Mouse (Mus musculus) inflammation-experienced regulatory T-cells, adult 6 months (primary cell): Measurements from ENCODE around the gene Slc2a9. TPM values are rescaled to one million over a fixed set of nuclear protein-coding genes. Genes with fewer than 3 reads are reported as not detected.

ENCODE experiments used
- ATAC-seq: one replicate; pipeline ENCODE4 v1.8.0; 2017
- polyA plus RNA-seq, 3 experiments: library from polyadenylated mRNA; unstranded; fragments of 100-300 nt; shearing (Covaris generic); gene quantifications; one replicate each; pipeline ENCODE4 v1.2.1; 2017

Gene Slc2a9
- 10 to 100 TPM in 1 of 3 experiments, 1 to 10 TPM in 2; 7.6 to 10.5 (median 8.7) TPM for polyA plus RNA-seq

DNA sequence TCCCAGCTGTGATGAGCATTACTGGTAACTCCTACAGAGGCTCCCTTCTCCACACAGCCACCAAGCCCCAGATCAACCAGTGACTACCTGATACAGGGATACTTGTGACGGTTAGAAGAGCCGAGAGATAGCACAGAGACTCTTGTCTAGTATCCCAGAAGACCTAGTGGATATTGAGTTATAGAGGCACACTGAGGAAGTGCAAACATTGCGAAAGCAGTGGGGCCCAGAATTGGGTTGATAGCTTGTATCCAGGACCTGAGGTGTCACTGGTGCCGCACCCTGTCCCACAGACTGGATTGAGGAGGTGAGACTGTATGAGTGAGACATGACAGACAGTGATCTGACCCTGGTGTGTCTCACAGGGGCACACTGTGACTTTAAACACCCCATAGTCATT, at the start of gene Slc2a9:
Slc2a9 (minus strand) TSS at position 152 of the 400 bp plus-strand sequence.
- no peak for ATAC-seq

DNA sequence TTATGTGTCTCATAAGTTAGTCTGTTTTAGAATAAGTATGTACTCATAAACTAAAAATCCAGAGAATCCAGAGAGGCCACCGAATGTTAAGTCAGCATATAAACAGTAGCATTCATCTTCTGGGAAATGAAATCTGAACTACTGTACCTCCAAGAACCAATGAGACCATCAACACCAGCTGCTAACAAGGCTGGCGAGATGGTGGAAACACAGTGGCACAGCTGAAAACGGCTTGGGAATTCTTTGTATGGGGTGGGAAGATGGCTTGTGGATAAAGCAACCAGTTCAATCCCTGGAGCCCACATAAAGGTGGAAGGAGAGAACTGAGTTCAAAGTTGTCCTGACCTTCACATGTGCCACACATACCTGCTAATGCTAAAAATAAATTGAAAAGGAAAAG, 49.7 kb upstream of the Slc2a9 start:
- no peak for ATAC-seq

DNA sequence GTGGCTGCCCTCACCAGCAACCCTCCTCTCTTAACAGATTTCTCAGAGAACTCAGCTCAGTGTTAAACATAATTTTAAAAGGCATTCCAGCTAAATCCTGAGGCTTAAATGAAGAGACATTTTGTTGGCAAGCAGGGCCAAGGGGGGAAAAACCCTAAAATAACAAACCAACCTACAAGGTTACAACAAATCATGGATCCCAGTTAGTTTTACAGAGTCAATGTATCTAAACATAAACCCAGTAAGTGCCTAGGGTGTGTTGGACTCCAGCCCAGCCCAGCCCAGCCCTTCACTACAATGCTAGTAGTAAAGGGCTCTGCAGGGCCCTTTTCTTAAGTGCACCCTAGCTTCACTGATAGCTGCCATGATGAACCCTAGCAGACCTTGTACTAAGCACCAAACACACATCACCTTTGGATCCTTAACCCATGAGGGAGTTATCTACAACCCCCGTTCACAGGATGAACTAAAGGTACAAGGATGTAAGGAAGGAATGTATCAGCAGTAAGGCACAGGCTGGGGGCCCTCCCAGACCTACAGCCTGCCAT, 47.4 kb upstream of the Slc2a9 start:
- ATAC-seq: no peak

DNA sequence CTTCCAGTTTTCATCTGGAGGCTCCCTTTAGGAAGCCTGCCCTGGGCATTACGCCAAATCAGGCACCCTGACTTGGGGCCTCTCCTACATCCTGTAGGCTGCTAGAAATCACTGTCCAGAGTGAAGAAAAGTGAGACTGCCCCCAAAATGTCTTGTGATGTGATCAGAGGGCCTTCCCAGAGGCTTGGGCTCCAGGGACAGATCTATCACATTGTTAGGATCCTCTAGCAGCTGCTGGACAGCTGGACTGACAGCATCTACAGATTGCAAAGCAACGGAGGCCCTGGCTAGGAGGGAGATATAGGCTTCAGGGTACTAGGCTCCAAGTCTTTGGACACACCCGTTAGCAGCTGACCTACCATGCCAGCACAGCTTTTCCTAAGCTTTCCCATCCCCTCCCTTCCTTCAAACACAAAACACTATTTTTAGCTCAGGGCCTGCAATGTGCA, 46.5 kb upstream of the Slc2a9 start:
- ATAC-seq: no peak

DNA sequence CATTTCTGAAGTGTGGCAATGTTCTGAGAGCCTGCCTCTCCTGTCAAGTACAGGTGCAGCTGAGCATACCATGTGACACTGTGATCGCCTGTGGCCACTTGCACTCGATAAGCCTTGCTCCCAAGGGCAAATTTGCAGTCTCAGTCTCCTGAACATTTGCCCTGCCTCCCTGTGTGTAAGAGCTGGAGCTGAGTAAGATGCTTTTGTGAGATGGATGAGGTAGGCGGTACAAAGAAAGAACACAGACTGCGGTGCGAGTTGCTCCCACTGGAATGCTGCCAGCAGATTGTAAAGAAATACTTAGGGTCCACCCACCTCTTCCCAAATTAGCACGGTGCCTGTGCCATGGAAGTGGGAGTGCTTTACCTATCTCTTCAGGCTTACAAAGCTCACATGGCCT, 44.4 kb upstream of the Slc2a9 start:
- no peak for ATAC-seq

DNA sequence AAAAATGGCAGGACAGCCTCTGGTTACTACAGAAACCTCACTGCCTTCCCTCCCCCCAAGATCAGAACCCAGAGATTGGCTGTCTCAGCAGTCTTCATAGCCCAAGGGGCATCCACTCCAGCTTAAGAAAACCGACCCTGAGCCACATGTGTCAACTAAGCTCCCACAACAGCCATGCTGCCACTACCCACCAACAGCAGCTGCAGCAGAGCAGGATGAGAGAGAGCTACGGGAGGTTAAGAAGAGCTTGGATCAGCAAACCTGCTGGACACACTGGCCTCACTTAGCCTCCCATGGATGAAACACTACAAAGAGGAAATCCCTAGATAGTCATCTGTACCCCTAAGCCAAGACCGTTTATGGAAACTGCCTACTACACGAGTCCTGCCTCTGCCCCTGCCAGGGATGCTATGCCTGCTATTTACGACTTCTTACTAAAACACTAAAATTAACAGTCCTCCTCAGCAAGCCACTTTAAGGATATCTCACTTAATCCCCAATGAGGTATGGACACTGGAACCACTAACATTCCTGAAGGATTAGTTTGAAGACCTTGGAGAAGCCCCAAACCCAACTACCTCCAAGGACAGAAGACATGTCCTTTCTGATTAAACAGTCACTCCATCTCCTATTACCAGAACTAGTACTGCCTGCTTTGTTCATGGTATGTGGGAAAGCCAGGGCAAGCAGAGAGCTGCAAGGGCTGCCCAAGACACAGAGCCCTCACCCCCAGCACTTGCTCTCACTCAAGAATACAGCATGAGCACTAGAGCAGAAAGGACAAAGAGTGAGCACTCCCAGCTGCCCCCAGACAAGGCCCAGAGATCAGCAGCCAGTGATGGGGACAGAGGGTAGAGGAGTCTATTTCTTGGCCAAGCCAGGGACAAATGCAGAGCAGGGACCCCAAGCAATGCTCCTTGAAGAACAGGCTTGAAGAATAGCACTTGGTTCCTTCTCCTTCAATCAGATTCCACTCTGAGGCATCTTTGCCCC, 41.8 kb upstream of the Slc2a9 start:
- ATAC-seq: no peak

DNA sequence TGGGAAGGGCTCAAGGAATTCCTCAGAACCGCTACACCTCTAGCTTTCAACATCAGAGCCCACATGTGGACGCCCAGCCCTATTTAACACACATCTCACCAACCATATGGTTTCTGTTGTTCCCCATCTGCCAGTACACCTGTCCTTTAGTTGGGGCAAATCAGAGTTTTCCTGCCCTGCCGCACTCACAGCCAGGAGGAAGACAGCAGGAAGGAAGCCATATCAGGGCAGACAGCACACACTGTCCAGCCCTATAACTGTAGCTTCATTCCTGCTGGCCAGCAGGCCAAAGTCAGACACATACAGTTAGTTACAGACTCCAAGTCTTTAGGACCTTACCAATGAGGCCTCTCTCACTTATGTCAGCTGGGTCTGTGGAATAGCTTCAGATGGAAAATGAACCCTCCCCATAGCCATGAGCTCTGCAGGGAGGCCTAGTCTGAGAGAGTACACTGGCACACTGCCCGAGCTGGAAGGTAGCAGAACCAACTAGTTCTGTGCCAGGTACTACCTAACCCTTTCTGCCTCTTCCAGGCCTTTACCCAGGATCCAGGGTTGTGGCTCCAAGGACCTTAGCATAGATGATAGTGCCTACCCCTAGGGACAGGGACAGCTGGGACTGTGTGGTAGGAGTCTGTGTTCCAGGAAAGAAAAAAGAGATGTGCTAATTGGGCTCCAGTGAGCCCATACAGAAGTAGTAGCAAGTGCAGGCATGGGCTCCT, 40.7 kb upstream of the Slc2a9 start:
- ATAC-seq: no peak

DNA sequence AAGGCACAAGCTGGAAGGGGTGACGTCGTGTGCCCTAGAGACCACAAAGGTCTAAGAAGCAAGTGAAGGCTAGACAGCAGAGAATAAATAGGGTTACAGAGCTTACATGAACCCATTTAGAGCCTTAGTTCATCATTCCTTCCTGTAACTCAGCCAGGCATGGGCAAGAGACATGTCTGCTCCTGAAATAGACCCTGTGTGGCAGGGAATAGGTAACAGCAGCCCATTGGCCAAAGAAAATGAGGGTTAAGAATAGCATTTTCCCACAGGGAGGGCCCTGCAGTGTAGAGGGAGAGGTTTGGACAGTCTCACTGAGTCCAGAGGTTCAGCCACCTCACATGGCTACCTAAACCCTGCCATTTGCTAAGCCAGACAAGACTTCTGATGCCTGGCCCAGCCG, 38.8 kb upstream of the Slc2a9 start:
- ATAC-seq: no peak

DNA sequence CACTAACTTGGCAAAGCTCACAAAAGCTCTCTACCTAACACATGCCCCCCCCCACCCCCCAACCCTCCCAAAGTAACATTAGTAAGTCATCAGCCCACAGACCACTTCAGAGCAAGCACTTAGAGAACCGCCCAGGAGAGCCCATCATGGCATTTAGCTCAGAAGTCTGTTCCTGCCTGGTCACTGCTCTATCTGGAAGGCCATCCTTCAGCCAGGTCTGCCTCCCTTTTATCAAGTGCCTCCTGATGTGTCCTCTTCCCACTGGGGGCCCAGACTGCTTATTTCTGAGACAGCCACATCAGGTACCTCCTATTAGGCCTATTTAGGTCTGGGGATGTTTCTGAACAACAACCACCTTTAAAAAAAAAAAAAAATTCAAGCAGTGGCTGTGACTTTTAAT, 38.0 kb upstream of the Slc2a9 start:
- ATAC-seq: no peak

DNA sequence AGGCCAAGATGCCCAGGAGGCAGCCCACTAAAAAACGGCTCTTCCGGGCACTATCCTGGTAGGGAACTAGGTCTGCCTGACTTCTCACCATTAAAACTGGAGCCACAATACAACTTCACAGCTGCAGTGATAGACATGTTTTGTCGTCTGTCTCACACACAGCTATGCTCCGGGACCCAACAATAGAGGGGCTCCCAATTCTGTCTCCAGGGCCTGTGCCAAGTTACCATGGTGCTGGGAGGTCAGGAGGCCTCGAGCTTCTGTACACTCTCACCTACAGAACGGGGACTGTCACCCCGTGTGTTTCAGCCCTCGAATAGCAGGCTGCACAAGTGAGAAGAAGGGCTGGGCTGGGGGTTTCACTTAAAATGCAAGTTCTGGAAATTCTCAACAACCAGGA, 35.6 kb upstream of the Slc2a9 start:
- ATAC-seq: no peak

DNA sequence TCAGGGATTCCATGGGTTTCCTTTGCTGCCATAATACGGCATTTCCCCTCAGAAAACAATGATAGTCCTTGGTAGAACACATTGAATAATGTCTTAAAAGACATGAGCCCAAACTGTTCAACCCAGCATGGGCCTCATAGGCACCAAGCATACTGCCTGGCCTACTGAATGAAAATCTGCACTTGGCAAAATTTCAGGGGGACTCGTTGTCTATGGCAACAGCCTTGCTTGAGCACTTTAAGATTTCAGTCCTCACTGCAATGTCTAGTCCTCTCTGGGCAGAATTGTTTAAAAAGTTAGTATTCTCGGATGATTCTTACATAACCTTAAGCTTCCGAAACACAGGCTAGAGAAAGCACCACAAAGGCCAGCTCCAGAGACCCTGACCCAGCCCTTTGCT, 34.9 kb upstream of the Slc2a9 start:
- ATAC-seq: no peak

DNA sequence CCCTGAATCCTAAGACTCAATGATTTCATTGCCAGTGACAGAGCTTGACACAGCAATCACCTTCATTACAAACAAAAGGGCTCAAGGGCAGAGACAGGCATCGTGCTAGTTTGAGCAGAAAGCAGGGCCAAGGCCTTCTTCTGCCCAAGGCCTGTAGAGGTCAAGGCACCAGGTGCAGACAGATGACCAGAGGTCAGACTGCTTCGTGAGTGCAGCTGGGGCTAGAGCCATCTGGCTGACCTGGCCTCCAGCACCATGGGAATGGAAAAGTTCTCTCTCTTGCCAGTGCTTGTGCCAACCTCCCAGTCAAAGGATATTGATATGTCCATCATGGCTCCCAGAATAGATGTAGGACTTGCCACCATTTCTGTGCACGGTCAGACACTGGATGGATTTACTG, 33.9 kb upstream of the Slc2a9 start:
- ATAC-seq: no peak

DNA sequence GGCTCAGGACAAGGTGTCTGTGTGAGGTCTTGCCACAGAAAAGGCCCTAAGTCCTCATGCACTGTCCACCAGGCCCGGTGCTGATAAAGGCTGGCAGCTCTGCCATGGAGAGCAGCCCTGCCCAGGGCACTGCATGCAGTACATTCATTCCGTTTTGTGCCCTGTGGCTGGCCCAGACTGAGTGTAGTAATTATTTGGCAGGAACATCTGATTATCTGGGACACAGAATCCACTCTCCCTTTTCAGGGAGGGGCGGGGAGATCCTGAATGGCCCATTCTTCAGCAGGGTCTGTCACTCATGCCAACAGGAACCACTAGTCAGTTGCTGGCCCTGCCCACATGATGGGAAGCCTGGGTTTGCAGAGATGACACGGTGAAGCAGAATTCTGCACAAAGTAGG, 29.1 kb upstream of the Slc2a9 start:
- ATAC-seq: no peak

DNA sequence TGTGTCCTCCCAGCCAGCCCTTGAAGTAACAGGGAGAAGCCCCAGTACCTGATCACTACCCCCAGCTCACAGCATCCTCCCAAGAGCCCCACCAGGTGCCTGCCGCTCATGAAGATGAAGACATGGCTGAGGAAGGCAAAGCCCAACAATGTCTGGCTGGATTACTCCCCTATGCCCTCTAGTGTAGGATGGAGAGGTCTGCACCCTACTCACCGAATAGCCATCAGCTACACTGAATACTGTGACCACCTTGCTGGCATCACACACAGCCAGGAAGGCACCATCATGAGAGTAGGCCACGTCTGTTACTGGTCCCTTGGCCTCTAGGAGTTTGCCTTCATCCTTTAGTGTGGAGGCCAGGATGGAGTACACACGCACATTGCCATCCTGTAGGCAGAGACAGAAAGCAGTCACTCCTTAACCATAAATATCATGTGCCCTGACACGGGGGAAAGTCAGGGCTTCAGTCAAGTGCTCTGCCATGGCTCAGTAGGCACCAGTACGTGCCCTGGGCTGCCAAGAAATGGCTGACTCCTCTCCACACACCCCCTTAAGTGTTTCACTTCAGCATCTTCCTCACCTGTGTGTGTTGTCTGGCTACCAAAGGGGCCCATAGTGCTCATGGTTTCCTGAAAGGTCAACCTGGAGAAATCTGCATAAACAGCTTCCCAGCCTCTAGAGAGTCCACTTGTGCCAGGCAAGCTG, 26.9 kb upstream of the Slc2a9 start:
- no peak for ATAC-seq

DNA sequence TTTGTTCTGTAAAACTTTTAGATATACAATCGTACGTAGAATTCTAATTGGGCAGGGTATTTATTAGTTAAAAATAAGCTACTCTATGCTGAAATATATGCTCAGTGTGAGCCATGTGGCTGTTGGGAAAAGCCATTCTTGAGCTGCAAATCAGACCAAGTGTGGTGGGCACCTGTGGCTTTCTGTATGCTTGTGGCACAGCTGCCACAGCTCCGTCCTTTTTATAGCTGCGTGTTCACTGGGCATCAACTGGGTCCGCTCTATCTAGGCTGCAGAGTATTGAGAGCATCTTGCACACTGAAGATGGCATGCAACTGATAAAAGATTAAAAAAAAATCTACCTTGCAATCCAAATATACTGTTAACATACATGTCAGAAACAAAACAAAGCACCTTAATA, 20.0 kb upstream of the Slc2a9 start:
- no peak for ATAC-seq

DNA sequence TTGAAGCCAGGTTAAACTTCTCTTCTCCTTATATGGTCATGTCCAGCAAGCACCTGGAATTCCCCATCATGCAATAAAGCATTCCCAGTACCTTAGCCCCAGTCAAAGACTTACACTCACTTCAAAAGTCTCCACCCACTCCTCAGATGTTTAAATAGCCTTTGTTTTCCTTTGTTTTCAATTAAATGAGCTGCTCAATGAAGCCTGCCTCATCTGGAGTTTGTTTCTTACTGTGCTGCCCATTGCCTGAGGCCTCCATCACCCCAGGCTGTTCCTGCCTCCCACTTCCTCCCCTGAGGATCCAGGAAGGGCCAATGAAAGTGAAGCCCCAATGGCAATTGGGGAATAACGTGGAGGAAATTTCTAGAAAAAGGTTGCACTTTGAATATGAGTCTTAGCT, 17.9 kb upstream of the Slc2a9 start:
- no peak for ATAC-seq

DNA sequence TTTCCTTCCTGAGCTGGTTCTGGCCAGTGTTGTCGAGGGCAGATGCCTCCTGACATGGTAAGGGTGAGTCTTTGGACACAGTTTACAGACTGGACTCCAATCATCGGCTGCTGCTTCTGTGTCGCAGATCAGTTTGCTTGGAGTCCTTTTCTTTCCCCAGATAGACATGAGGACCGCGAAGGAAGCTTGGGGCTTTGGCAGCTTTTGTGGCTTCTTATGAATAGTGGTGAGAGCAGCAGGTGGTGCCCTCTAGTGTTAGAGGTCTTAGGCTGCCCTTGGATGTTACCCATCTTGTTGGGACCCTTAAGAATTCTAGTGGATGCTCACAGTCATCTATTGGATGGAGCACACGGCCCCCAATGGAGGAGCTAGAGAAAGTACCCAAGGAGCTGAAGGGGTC, 13.3 kb upstream of the Slc2a9 start:
- ATAC-seq: peak; percentile 38

DNA sequence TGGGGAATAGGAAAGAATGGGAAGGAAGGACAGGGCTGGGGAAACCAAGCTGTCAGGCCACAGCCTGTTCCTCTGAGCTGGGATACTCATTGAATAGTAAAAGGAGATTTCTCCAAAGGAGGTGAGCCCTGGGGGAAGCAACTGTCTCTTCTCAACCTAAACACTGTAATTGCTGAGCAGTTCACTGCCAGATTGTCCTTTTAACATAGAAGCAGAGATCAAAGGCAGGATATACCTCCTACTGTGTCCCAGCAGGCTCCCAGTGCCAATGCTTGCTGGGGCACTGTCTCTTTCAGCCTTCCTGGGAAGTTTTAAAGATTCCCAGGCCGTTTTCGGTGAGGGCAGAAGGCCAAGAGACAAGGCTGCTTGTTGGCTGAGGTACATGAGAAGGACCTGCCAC, 10.0 kb upstream of the Slc2a9 start:
- no peak for ATAC-seq

DNA sequence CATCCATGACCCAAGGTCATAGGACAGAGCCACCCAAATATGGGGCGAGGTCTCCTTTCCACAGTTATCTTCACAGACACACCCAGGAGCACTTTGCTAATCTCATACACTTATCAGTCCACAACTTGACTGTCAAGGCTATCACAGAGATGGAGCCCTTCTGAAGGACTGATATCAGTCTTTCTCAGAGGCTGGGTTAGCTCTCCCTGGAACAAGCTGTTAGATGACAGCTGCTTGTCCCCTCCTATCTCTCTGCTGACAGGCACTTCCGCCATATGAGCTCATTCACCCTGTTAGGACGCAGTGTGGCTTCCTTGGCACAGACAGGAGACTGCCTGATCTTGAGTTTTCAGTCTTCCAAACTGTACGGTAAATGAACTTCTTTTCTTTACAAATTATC, 6.6 kb upstream of the Slc2a9 start:
- ATAC-seq: no peak

DNA sequence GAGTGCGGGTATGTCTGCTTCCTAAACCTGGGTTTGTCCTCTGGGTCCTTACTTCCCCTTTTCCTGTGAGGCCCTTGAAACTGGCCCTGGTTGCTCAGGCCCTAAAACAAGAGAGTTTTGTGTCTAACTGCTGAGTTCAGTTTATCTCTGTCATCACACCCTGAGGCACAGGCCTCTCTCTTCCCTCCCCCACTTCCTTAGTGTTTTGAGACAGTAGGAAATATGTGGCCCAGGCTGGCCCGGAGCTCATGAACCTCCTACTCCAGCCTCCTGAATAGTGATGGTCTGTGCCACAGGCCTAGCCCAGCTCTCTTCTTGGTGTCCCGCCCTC, 2.5 kb upstream of the Slc2a9 start:
- no peak for ATAC-seq

DNA sequence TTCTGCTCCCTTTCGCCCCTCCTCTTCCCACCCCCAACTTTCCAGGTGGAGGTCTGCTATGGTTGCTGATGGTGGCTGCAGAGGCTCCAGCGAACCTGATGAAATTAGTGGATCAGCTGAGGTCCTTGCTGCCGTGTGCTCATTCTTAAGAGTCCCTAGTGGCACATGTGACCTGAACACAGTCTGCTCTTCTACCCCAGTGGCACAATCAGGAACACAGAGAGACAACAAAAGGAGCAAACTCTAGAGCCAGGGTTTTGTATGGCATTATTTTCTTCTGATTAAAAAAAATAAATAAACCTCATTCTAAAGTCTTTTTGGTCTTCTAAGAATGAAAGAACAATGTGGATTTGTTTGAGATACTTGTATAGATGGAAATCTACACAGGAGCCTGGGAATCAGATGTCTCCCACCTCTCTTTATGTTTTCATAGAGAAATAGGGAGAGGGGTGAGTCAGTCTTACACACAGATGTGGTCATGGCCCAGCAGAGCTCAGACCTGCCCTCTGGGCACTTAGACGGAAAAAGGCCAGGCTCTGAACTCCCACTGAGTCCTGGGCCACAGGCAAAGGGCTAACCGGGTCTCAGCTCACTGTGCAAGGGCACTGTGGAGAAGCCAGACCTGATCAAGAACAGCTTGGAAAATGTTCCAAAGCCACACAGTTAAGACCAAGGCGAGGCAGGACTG, 1.9 kb upstream of the Slc2a9 start:
- no peak for ATAC-seq

DNA sequence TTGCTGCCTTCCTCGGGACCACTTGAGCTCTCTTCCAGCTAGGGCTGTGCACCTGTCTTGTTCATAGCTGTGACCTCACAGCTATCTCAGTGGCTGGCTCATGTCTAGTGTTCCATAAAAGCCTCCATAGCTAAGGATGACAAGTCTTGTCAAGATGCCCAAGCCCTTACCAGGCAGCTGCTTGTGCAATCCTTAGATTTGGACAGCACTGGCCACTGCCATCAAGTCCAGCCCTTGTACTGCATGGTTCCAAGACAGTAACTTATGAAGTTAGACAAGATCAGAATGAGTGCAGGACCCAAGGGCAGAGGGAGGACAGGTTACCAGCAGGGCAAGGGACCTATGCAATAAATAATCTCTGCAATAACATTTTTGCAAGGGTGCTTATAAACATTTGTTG, 1.2 kb upstream of the Slc2a9 start:
- ATAC-seq: no peak
